Mouse (Mus musculus): ENCODE results near the gene 4921504E06Rik.

4921504E06Rik gene

GRCm38 (mm10) chr2:19431614-19432323 lies 121.9 kb downstream of the 4921504E06Rik start:
- in situ Hi-C loops (cut with MboI; ENCODE audit: low pct_unique_long_range_greater_than_20kb in 1 of 2, low sequenced_read_pairs in 2 of 2, unreplicated experiment in 1 of 2), result loop anchor here in 1 of 2 experiments (25.0 kb wide), 1 partner anchor 744 kb away; the partner anchor contains the start of genes Bmi1 and Spag6

GRCm38 (mm10) chr2:19431186-19431585 lies 122.5 kb downstream of the 4921504E06Rik start:
- in situ Hi-C loops (cut with MboI; ENCODE audit: low pct_unique_long_range_greater_than_20kb in 1 of 2, low sequenced_read_pairs in 2 of 2, unreplicated experiment in 1 of 2), result loop anchor here in 1 of 2 experiments (25.0 kb wide), 1 partner anchor 744 kb away; the partner anchor contains the start of genes Bmi1 and Spag6

GRCm38 (mm10) chr2:19430746-19431145 lies 123.0 kb downstream of the 4921504E06Rik start:
- in situ Hi-C loops (cut with MboI; ENCODE audit: low pct_unique_long_range_greater_than_20kb in 1 of 2, low sequenced_read_pairs in 2 of 2, unreplicated experiment in 1 of 2), result loop anchor here in 1 of 2 experiments (25.0 kb wide), 1 partner anchor 743 kb away; the partner anchor contains the start of genes Bmi1 and Spag6

GRCm38 (mm10) chr2:19429691-19430690 lies 123.7 kb downstream of the 4921504E06Rik start:
- in situ Hi-C loops (cut with MboI; ENCODE audit: low pct_unique_long_range_greater_than_20kb in 1 of 2, low sequenced_read_pairs in 2 of 2, unreplicated experiment in 1 of 2), result loop anchor here in 1 of 2 experiments (10.0 to 25.0 kb wide), 2 partner anchors 85 to 743 kb away; partner anchors contain the start of genes Bmi1 and Spag6

DNA sequence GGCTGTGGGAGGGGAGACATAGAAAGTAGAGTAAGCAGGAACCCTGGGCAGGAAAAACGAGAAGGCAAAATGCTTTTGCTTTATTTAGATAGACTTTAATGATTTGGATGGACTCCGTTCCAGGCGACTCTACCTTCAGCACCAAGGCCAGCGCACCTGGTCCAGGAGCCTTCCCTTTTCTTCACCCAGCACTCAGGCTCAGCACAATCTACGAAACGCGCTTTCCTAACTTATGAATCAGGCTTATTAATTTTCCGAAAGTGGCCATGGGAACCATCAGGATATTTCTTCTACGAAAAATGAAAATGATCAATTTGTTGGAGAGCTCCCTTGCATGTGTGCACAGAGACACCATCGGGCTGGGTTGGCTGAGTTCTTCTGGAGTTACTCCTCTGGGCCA lies 124.7 kb downstream of the 4921504E06Rik start:
- in situ Hi-C loops (cut with MboI; ENCODE audit: low pct_unique_long_range_greater_than_20kb in 1 of 2, low sequenced_read_pairs in 2 of 2, unreplicated experiment in 1 of 2), result loop anchor here in 1 of 2 experiments (10.0 to 25.0 kb wide), 2 partner anchors 86 to 742 kb away; partner anchors contain the start of genes Bmi1 and Spag6

DNA sequence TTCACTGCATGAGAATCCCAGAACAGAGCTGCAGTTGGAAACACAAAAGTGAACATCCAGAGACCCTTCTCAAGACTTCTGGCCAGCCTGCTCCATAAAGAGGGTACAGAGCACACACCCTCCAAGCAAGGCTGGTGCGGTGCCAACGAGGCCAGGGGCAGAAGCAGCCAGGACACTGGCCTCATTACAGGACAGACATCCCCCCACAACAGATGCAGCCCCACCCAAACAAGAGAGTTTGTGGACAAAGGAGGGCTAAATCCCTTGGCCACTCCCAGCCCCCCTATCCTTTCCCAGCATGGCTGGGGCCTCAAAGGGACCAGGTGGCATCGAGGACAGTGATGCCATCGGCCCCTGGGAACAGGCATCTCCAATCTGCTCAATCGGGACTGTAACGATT lies 130.6 kb downstream of the 4921504E06Rik start:
- in situ Hi-C loops (cut with MboI; ENCODE audit: low pct_unique_long_range_greater_than_20kb in 1 of 2, low sequenced_read_pairs in 2 of 2, unreplicated experiment in 1 of 2), result loop anchor here (10.0 to 25.0 kb wide), 2 partner anchors 92 to 464 kb away; no protein-coding TSS in a partner anchor

DNA sequence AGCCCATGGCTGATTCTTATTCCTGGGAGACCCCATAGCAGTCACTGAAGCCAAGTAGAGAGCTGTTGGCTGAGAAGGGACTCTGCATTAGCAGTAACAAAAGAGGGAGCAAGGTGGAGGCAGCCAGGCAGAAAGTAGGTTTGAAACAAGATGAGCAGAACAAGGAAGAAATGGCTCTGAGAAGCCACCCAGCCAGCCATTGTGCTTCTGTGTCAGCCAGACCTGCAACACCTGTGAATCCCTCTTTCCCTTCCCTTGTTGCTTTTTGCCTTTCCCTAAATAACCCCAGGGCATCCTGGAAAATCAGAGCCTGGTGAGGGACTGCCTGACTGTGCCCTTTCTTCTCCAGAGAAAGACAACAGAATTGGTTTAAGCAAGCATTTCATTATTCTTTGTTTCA lies 131.5 kb downstream of the 4921504E06Rik start:
- in situ Hi-C loops (cut with MboI; ENCODE audit: low pct_unique_long_range_greater_than_20kb in 1 of 2, low sequenced_read_pairs in 2 of 2, unreplicated experiment in 1 of 2), result loop anchor here (10.0 to 25.0 kb wide), 2 partner anchors 93 to 465 kb away; no protein-coding TSS in a partner anchor

DNA sequence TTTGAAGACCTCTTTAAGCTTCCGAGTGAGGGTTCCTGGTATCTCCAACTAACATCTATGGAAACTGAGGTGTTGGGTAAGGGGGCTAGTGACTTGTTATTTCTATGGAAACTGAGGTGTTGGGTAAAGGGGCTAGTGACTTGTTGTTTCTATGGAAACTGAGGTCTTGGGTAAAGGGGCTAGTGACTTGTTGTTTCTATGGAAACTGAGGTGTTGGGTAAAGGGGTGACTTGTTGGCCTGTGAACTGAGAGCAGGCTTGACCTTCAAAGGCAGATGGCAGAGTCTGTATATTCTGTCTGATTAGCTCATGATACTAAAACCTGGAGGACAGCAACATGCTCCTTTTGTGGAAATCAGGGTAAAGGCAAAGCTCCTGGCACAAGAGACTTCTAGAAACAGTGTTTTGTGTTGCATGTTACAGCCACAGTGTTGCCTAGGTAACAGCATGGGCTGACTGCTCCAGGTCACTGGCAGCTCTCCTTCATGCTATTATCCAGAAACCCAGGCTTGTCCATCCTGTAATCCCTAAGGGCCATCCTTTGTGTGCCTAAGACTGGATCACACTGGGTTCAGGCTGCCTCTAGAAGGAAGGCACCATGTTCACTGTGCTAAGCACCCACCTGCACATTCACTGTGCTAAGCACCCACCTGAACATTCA lies 133.9 kb downstream of the 4921504E06Rik start:
- in situ Hi-C loops (cut with MboI; ENCODE audit: low pct_unique_long_range_greater_than_20kb in 1 of 2, low sequenced_read_pairs in 2 of 2, unreplicated experiment in 1 of 2), result loop anchor here (10.0 to 25.0 kb wide), 4 partner anchors 95 to 485 kb away; partner anchors contain the start of gene Etl4 (in 1 of the 2)

GRCm38 (mm10) chr2:19416066-19416465 lies 137.6 kb downstream of the 4921504E06Rik start:
- in situ Hi-C loops (cut with MboI; ENCODE audit: low pct_unique_long_range_greater_than_20kb in 1 of 2, low sequenced_read_pairs in 2 of 2, unreplicated experiment in 1 of 2), result loop anchor here (10.0 to 25.0 kb wide), 3 partner anchors 119 to 489 kb away; partner anchors contain the start of gene Etl4 (in 1 of the 2)

DNA sequence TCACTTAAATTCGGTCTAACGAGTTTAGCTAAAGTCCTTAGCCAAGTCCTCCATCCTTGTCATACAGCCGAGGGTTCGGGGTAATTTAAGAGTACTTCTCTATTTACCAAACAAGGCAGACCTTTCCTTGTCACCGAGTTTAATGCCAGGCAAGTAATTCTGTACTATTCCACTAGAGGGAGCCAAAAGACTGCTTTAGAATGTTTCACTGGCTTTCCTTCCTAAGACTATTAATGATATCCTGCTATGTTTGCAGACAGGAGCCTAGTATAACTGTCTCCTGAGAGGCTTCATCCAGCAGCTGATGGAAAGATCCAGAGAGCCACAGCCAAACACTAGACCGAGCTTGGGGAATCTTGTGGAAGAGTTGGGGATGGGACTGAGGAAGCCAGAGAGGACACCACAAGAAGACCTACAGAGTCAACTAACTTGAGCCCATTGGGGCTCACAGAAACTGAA lies 138.6 kb downstream of the 4921504E06Rik start:
- in situ Hi-C loops (cut with MboI; ENCODE audit: low pct_unique_long_range_greater_than_20kb in 1 of 2, low sequenced_read_pairs in 2 of 2, unreplicated experiment in 1 of 2), result loop anchor here (10.0 to 25.0 kb wide), 3 partner anchors 120 to 490 kb away; partner anchors contain the start of gene Etl4 (in 1 of the 2)

- in situ Hi-C loops (cut with MboI; ENCODE audit: low pct_unique_long_range_greater_than_20kb in 1 of 2, low sequenced_read_pairs in 2 of 2, unreplicated experiment in 1 of 2), result loop anchor here (10.0 to 25.0 kb wide), 3 partner anchors 120 to 490 kb away; partner anchors contain the start of gene Etl4 (in 1 of the 2)
Observed at GRCm38 (mm10) chr2:19414222-19414965, 139.3 kb downstream of the 4921504E06Rik start.

All from mouse embryonic stem cell (cell line).